Comparison of ENCODE assay signal across 10 mouse cellular contexts in the genomic region with DNA sequence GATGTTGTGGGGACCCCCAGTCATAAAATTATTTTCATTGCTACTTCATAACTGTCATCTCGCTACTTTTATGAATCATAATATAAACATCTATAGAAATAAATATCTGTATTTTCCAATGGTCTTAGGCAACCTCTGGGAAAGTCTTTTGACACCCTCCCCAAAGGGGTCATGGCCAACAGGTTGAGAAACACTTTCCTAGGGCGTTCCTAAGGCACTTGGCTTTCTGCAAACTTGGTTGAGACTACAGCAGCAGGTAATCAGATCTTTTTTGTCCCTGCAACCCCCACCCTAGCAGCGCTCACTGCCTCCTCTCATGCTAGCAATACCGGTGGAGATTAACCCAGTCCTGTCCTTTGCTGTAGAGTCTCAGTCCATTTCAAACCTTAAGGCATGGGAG. TPM values are rescaled to one million over a fixed set of nuclear protein-coding genes. Genes with fewer than 3 reads are reported as not detected.
DNase-seq lines count a peak whose midpoint lies in the region; ATAC-seq and TF ChIP-seq lines count a peak whose summit lies in the region.
"Had no signal": no experiment of that assay in that cellular context is flagged by ENCODE, and none has a peak within 500 bp of the region (broad histone marks: within the 10 kb centered on the region; RNA-seq: fewer than 3 reads in every experiment).

No protein-coding gene starts in this region.

- peaks cover 3% of the 10 kb centered on the region; the same call in 1 of the 2 replicates for H3K4me1 ChIP-seq in heart, embryonic 16.5 days (ENCODE audit: control insufficient read depth, insufficient read depth, low read length)
- H3K4me1 ChIP-seq in embryonic facial prominence, embryonic 12.5 days: peaks cover 18% of the 10 kb centered on the region
- no peaks in the 10 kb centered on the region for H3K4me1 ChIP-seq in hindbrain, postnatal 0 days (ENCODE audit: insufficient read depth, low read length)
- H3K4me1 ChIP-seq in midbrain, embryonic 13.5 days (replicated peaks): peaks cover 10% of the 10 kb centered on the region

- peak overlapping the region; percentile 65; the same call in 1 of the 2 replicates for H3K4me2 ChIP-seq in heart, embryonic 16.5 days (ENCODE audit: low read depth, low read length)
- H3K4me2 ChIP-seq in embryonic facial prominence, embryonic 12.5 days (replicated peaks): peak overlapping the region; percentile 74
- peak overlapping the region; percentile 56 for H3K4me2 ChIP-seq in hindbrain, postnatal 0 days (ENCODE audit: low read depth, low read length)
- peak overlapping the region; percentile 54 for H3K4me2 ChIP-seq in midbrain, embryonic 13.5 days (replicated peaks)

- WGBS in heart, embryonic 16.5 days: 45% methylated on average over 4 of the region's 4 CpGs
- 35% methylated on average over 4 of the region's 4 CpGs for WGBS in embryonic facial prominence, embryonic 12.5 days
- 52% methylated on average over 4 of the region's 4 CpGs for WGBS in hindbrain, postnatal 0 days
- 46% methylated on average over 4 of the region's 4 CpGs for WGBS in midbrain, embryonic 13.5 days

- H3K9me3 ChIP-seq in heart, embryonic 16.5 days (replicated peaks; ENCODE audit: control insufficient read depth, low read length): no peaks in the 10 kb centered on the region
- no peaks in the 10 kb centered on the region for H3K9me3 ChIP-seq in embryonic facial prominence, embryonic 12.5 days
- H3K9me3 ChIP-seq in hindbrain, postnatal 0 days (ENCODE audit: low read length): no peaks in the 10 kb centered on the region
- no peaks in the 10 kb centered on the region for H3K9me3 ChIP-seq in midbrain, embryonic 13.5 days

- no peak for ATAC-seq in heart, embryonic 16.5 days (replicated peaks; ENCODE audit: extremely low read depth, insufficient read depth, low FRiP score)
- ATAC-seq in embryonic facial prominence, embryonic 12.5 days (ENCODE audit: insufficient number of reproducible peaks, insufficient read depth, low FRiP score, low TSS enrichment): no peak
- ATAC-seq in hindbrain, postnatal 0 days: no peak
- no peak for ATAC-seq in midbrain, embryonic 13.5 days

- peaks cover 7% of the 10 kb centered on the region for H3K27me3 ChIP-seq in heart, embryonic 16.5 days (ENCODE audit: control insufficient read depth, insufficient read depth, low read length)
- H3K27me3 ChIP-seq in embryonic facial prominence, embryonic 12.5 days: peaks cover 11% of the 10 kb centered on the region
- H3K27me3 ChIP-seq in hindbrain, postnatal 0 days (ENCODE audit: insufficient read depth, low read length): no peaks in the 10 kb centered on the region
- H3K27me3 ChIP-seq in midbrain, embryonic 13.5 days: peaks cover 14% of the 10 kb centered on the region

- peaks cover 4% of the 10 kb centered on the region; the same call in 1 of the 2 replicates for H3K36me3 ChIP-seq in heart, embryonic 16.5 days (ENCODE audit: control insufficient read depth, insufficient read depth)
- peaks cover 6% of the 10 kb centered on the region; the same call in 1 of the 2 replicates for H3K36me3 ChIP-seq in embryonic facial prominence, embryonic 12.5 days
- H3K36me3 ChIP-seq in hindbrain, postnatal 0 days (ENCODE audit: insufficient read depth, low read length): peaks cover 5% of the 10 kb centered on the region; the same call in 1 of the 2 replicates
- H3K36me3 ChIP-seq in midbrain, embryonic 13.5 days: peaks cover 14% of the 10 kb centered on the region

- no peak overlapping the region for H3K9ac ChIP-seq in heart, embryonic 16.5 days (ENCODE audit: low read length)
- no peak overlapping the region for H3K9ac ChIP-seq in embryonic facial prominence, embryonic 12.5 days
- H3K9ac ChIP-seq in hindbrain, postnatal 0 days (replicated peaks; ENCODE audit: low read length): peak overlapping the region; percentile 50; the same call in 1 of the 2 replicates
- peak overlapping the region; percentile 54; the same call in 1 of the 2 replicates for H3K9ac ChIP-seq in midbrain, embryonic 13.5 days (replicated peaks)

- TF ChIP-seq CTCF in hindbrain, postnatal 0 days (IDR thresholded peaks at IDR 0.05; ENCODE audit: low read depth): no peak

- H3K4me3 ChIP-seq in heart, embryonic 16.5 days (ENCODE audit: low read length): no peak overlapping the region
- peak overlapping the region; percentile 36 for H3K4me3 ChIP-seq in embryonic facial prominence, embryonic 12.5 days
- peak overlapping the region; percentile 27; the same call in 1 of the 2 replicates for H3K4me3 ChIP-seq in hindbrain, postnatal 0 days (ENCODE audit: low read length)
- peak overlapping the region; percentile 30; the same call in 1 of the 2 replicates for H3K4me3 ChIP-seq in midbrain, embryonic 13.5 days (replicated peaks)

- no peak for DNase-seq in heart, adult 18-20 months
- no peak for DNase-seq in hindbrain, postnatal 0 days (ENCODE audit: low spot score)
- DNase-seq in ovary, postnatal 10 days (ENCODE audit: low spot score): no peak
- no peak for DNase-seq in frontal cortex, postnatal 10 days (ENCODE audit: low spot score in 2 of 2)
- no peak for DNase-seq in thymus, postnatal 10 days (ENCODE audit: low spot score in 2 of 2)
- DNase-seq: adrenal gland, adult 8-10 months; heart, postnatal 10 days had no signal

- H3K27ac ChIP-seq in heart, embryonic 16.5 days (ENCODE audit: low read length): no peak overlapping the region
- no peak overlapping the region for H3K27ac ChIP-seq in embryonic facial prominence, embryonic 12.5 days
- H3K27ac ChIP-seq in hindbrain, postnatal 0 days: no peak overlapping the region
- H3K27ac ChIP-seq in midbrain, embryonic 13.5 days: no peak overlapping the region

RNA-seq across cellular contexts. Expression of a gene that starts 8.1 kb away (rescaled TPM):
- polyA plus RNA-seq in heart, embryonic 16.5 days (2015; fragmentation: Nextera tagmentation; extraction: Ambion mirVana): 3.0 and 3.5 TPM in 2 replicates
- total RNA-seq in heart, adult 18-20 months (2021): 1 to 10 TPM; 7.1 to 8.3 TPM
- 2.2 and 2.3 TPM in 2 replicates for polyA plus RNA-seq in embryonic facial prominence, embryonic 12.5 days (2016; fragmentation: Nextera tagmentation; extraction: Ambion mirVana)
- total RNA-seq in hindbrain, postnatal 0 days (2014; rRNA removed): 2.8 and 4.9 TPM in 2 replicates
- polyA plus RNA-seq in hindbrain, postnatal 0 days (2015; fragmentation: Nextera tagmentation; extraction: Ambion mirVana): 2.0 and 2.3 TPM in 2 replicates
- 1.6 and 2.3 TPM in 2 replicates for polyA plus RNA-seq in midbrain, embryonic 13.5 days (2015; fragmentation: Nextera tagmentation; extraction: Ambion mirVana)

RNA-seq across cellular contexts. Expression of a gene that starts 37.5 kb away (rescaled TPM):
- 5.0 and 6.7 TPM in 2 replicates for polyA plus RNA-seq in heart, embryonic 16.5 days (2015; fragmentation: Nextera tagmentation; extraction: Ambion mirVana)
- total RNA-seq in heart, adult 18-20 months (2021): 1 to 10 TPM; 5.2 to 7.1 TPM
- 10.6 and 11.4 TPM in 2 replicates for polyA plus RNA-seq in embryonic facial prominence, embryonic 12.5 days (2016; fragmentation: Nextera tagmentation; extraction: Ambion mirVana)
- total RNA-seq in hindbrain, postnatal 0 days (2014; rRNA removed): 14.6 and 19.7 TPM in 2 replicates
- 11.6 and 12.6 TPM in 2 replicates for polyA plus RNA-seq in hindbrain, postnatal 0 days (2015; fragmentation: Nextera tagmentation; extraction: Ambion mirVana)
- 15.1 and 15.7 TPM in 2 replicates for polyA plus RNA-seq in midbrain, embryonic 13.5 days (2015; fragmentation: Nextera tagmentation; extraction: Ambion mirVana)

RNA-seq across cellular contexts. Expression of a gene that starts 44.7 kb away (rescaled TPM):
- polyA plus RNA-seq in heart, embryonic 16.5 days (2015; fragmentation: Nextera tagmentation; extraction: Ambion mirVana): 23.1 and 25.1 TPM in 2 replicates
- total RNA-seq in heart, adult 18-20 months (2021): 10 to 100 TPM; 34.4 to 36.3 TPM
- 36.6 and 38.0 TPM in 2 replicates for polyA plus RNA-seq in embryonic facial prominence, embryonic 12.5 days (2016; fragmentation: Nextera tagmentation; extraction: Ambion mirVana)
- 20.6 and 23.0 TPM in 2 replicates for total RNA-seq in hindbrain, postnatal 0 days (2014; rRNA removed)
- 21.5 and 21.7 TPM in 2 replicates for polyA plus RNA-seq in hindbrain, postnatal 0 days (2015; fragmentation: Nextera tagmentation; extraction: Ambion mirVana)
- 18.4 and 20.8 TPM in 2 replicates for polyA plus RNA-seq in midbrain, embryonic 13.5 days (2015; fragmentation: Nextera tagmentation; extraction: Ambion mirVana)

Comparison
In these comparisons a context has a peak if more than half of its experiments do, and no peak if none do; other contexts are left out.
1. H3K9ac ChIP-seq: peak in hindbrain, postnatal 0 days (single experiment) and midbrain, embryonic 13.5 days (single experiment); none in heart, embryonic 16.5 days (single experiment) and embryonic facial prominence, embryonic 12.5 days (single experiment).
2. Peak in every context shown above with its lines, with median percentiles within 50 percentile points of each other: H3K4me2 ChIP-seq.